Mouse (Mus musculus) v-Abl transformed pro-B cells (cell line): ENCODE results near the gene Nectin2.
"Not testable (repeated sequence)": the region's sequence is repeated elsewhere in the genome, so short reads cannot be mapped to it uniquely, and the experiment has no call there.

ENCODE experiments used
- in situ Hi-C, 2 experiments: fragments of 400-800 bp; cut with MboI; formaldehyde crosslinking; loops; one replicate each; pipeline ENCODE4 v1.15.1; 2025; ENCODE audit not compliant: unreplicated experiment in 2 of 2

The Nectin2 gene

DNA sequence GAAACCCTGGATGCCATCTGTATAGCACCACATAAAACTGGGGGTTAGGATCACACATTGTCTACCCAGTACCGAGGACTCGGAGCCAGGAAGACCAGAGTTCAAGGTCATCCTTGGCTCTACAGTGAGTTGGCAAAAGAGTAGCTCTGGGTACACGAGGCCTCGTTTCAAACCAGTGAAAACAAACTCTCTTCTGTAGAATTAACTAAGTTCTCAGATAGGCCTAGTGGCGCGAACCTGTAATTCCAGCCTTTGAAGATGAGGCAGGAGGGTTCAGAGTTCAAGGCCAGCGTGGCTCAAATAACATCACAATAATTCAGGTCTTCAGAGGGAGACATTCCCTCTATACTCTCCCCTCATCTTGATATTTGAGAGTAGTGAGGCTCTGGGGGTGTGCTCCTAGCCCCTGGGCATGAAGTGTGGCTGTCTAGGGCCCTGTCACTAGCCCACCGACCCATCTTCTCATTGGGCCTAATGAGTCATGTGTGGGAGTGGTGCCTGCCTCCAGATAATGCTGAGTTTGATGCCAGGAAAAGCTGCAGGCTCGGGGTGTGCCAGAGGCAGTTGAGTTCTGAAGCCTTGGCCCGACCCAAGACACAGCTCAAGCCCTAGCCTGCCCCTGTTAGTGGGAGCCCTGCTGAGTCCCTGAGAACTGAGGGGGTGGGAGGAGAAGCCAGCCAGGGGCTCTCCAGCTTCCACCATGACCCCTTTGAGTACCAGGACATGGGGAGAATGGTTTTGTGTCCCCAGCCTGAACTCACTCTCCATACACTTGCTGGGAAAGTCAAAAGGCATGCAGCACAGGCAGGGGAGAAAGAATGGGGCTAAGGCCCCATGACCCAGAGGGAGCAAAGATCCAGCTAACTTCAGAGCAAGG lies 55.7 kb downstream of the Nectin2 start:
- in situ Hi-C loops: no loop called here

DNA sequence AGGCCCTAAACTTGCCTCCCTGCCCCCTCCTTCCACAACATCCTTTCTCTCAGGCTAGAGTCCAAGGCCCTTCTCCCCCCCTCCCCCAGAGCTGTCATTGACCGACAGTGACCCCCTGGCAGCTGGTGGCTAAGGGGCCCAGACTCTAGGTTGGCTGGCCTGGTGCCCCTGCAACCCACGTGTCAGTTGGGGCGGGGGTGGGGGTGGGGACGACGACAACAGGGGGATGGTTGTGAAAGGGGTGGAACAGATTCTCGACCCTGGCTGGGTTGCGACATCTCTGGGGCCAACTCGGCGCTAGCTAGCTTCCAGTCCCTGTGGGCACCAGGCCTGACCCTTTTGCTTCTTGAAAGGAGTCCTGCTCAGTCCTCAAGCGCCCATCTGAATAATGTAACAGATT lies 56.9 kb downstream of the Nectin2 start:
- in situ Hi-C loops: no loop called here

DNA sequence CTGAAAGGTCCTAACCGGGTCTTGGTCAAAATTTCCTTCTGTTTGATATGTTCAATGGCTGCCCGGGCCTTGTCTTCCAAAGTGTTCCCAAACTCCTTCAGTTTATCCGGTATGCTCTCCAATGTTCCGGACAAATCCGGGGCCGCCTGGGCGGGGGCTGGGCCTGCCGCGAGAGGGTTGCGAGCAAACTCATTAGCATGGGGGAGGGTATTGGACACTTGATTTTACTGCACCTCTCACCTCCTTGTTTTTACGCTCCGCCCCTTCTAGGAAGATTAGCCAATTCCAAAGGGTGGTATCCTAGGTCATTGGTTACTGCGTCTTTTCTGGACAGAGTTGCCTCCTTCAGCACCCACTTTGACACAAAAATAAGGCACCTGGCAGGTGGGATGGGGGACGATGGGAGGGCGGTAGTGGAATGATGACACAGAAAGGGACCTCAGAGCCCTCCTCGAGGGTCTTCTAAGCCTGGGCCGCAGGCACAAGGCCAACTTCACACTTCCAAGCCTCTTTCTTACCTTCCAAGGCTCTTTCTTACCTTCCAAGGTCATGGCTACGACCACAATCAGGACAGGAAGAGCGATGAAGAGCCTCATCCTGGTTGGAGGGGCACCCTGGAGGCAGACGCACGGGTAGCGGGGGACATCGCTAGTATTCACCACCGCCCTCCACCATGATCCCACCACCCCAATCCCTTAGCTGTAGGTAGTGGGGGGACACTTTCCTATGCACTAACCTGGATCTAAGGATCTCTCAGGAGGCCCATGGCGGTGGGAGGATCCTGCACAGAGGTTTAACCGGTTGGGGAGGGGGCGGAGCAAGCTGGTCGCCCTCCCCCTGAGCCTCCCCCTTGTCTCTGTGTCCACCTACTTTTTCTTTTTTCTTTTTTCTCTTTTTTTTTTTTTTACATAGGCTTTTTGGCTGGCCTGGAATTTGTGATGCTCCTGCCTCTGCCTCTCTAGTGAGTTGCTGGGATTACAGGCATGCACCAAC lies 58.1 kb downstream of the Nectin2 start, which contains the start of gene Apoc1:
TSS of gene Apoc1 (minus strand) at position 788 of the 993 bp plus-strand sequence.
- in situ Hi-C loops: no loop called here

DNA sequence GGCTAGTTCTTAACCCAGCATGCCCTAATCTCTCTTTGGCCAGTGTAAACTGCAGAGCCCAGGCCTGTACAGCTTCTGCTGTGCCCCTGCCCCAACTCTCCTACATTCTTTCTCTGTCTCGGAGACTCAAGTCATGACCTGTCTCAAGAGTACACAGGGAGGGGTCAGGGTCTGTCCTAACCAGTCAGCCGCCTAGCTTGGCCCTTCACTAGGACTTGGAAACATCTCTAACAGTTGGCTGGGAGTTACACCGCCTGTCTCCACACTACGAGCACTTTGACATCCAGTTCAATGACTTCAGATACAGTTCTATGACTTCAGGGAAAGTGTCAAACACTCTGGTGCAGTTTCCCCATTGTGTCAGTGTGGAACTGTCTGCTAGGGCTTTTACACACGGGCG lies 58.8 kb downstream of the Nectin2 start:
- in situ Hi-C loops: no loop called here

DNA sequence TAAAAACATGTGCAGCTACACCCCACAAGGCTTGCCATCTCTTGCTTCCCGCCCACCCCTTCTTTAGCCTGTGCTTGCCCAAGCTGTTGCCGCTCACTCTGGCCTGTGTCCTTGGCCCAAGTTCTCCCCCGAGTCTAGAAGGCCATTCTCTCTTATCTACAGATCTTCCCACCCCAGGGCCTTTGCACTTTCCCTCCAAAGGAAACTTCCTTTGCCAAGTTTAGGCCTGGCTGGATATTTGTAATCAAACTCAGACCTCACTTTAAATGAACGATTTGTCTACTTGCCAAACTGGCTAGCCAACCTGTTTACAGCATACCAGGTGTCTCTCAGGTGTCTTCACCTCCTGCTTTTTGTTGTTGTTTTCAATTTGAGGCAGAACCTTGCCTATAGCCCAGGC lies 59.4 kb downstream of the Nectin2 start:
- in situ Hi-C loops: no loop called here

DNA sequence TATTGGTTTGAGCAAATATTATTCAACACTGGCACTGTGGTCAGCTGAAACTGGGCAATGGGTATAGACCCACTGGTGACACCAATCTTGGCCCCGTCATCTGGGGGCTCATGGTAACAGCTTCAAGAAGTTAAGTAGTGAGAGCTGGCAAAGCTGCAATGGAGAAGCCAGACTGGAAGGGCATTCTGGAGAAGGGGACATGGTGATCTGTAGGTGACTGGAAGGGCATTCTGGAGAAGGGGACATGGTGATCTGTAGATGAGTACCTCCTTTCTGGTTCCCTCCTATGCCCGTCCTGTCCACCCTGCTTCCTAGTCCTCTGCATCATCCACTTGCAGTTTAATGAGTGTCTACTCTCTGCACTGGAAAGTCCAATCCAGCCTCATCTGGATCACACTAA lies 61.7 kb downstream of the Nectin2 start:
- in situ Hi-C loops: no loop called here

DNA sequence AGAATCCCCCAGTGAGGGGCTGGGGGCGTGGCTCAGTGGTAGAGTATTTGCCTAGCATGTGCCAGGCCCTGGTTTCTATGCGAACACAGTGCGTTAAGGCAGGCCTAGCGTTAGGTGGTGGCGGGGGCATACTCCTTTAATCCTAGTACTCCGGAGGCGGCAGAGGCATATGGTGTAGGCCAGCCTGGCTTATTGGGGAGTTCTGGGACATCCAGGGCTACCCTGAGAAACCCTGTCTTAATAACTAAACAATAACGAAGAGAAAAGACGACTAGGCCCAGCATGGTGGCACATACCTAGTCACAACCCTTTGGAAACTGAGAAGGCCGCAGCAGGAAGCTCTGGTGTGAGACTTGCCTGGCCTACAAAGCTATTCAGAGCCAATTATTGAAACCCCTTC lies 62.2 kb downstream of the Nectin2 start:
- in situ Hi-C loops: no loop called here

DNA sequence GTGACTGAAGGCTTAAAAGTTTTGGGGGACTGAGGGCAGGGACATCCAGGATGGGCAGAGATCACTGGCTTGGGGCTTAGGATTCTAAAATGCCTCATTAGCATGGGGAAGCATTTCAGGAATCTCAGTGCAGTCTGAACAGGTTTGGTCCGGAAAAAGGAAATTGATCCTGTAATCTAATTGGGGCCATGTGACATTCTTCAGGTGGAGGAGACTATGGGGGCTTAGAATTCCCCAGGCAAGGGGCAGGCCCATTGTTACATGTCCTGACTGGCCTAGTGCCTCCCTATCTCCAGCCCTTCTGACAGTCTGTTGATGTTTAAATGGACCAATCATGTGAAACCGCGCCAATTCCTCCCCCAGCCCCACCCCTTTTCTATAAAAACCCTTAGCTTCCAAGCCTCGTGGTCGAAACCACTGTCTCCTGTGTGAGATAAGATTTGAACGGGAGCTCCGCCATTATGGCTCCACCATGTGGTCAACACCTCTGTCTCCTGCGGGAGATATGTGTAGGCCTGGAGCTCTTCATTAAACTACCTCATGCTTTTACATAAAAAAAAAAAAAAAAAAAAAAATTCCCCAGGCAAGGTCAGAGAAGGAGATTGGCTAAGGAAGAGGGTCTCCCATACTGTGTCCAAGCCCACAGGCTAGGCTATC lies 63.2 kb downstream of the Nectin2 start:
- in situ Hi-C loops: not testable (repeated sequence)

DNA sequence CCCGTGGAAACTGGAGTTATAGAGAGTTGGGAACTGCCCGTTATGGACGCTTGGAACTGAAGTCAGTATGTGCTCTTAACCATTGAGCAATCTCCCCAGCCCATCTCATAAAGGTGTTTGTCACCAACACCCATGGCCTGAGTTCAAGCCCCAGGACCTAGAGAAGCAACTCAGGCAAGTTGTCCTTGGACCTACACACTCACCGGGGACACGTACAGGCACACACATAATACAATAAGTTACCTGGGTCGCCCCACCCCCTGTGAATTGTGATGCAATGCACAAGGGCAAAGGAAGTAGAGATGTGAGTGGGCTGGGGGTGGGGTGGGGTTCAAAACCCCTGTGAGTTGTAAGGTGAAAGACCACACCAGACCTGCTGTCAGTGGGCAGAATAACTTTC lies 63.8 kb downstream of the Nectin2 start:
- in situ Hi-C loops: no loop called here

DNA sequence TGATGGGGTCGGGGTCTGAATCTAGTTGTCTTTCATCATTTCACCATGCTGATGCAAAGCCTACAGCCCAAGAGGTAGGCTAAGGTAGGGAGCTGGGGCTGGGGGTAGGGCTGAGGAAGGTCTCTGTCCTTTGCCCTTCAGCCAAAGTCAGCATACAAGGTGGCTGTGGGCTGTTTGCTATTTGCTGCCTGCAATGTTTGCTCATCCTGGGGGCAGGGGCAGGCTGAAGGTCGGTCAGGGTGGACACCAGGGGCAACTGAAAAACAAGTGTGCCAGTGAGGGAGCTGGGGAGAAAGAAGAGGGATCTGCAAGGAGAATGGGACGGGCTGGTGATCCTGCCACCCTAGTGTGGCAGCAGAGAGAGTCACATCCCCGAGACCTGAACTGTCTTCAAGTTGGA lies 64.9 kb downstream of the Nectin2 start:
- in situ Hi-C loops: no loop called here

DNA sequence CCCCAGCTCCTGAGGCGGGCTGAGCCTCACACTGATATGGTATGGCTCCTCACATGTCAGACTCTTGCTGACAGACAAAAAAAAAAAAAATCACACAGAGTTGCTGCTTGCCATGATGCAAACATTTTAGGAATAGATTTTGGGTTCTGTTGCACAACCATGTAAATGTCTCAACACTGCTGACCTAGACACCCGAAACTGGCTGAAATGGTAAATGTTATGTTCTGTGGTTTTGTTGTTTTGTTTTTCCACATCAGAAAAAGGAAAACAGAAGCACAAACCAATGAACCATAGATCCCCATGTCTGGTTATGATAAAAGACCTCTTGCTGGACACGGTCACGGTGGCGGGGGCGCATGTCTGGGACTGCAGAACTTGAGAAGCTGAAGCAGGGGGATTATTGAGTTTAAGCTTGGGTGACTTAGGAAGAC lies 66.5 kb downstream of the Nectin2 start:
- in situ Hi-C loops: no loop called here

DNA sequence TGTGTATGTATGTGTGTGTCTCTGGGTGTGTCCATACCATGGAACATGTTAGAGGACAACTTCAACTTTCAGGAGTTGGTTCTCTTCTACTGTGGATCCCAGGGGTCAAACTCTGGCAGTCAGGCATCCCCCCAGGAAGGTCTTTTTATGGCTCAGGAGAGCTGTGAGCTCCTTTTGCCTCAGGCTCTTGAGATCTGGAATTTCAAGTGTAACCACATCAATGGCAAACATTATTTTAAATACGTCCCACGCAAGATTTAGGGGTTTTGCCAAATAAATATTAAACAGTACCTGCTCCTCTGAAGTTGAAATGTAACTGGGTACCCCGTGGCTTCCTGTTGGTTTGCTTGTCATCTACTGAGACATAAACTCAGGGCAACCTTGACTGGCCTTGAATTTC lies 67.3 kb downstream of the Nectin2 start:
- in situ Hi-C loops: no loop called here

DNA sequence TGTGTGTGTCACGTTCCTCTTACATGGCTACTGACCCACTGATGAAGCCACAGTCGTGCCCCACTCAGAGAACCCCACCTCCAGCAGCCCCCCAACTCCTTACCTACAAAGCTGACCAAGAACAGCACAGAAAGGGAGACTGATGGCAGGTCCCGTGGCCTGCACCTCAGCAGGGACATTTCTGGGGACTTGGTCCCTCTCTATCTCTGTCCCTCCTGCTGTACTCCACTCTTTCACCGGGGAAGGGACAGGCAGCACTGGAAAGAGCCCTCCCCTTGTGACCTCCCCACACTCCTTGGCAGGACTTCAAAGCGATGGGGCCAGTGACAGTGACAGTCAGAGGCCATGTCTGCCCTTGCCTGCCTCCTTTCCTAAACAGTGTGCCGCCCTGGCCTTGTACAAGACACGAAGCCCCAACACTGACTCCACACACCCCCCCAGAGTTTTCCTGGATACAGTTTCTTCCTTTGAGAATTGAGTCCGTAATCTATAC lies 69.0 kb downstream of the Nectin2 start, which contains the start of the genes Gm44805 and Apoc4:
TSS of gene Gm44805 (minus strand) at position 222 of the 493 bp plus-strand sequence.
TSS of gene Apoc4 (minus strand) at position 278 of the 493 bp plus-strand sequence.
- in situ Hi-C loops: no loop called here

DNA sequence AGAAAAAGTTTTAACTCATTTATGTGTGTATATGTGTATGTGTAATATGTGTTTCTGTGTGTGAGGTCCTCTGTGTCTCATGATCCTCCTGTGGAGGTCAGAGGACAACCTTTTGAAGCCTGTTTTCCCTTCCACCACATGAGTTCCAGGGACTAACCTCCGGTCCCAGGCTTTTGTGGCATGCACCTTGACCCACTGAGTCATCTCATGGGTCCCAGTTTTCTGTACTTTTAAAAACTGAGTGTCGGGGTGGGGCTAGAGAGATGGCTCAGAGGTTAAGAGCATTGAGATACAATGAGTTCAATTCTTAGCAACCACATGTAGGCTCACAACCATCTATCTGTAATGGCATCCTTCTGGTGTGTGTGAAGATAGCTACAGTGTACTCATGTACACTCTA lies 69.6 kb downstream of the Nectin2 start:
- in situ Hi-C loops: no loop called here

DNA sequence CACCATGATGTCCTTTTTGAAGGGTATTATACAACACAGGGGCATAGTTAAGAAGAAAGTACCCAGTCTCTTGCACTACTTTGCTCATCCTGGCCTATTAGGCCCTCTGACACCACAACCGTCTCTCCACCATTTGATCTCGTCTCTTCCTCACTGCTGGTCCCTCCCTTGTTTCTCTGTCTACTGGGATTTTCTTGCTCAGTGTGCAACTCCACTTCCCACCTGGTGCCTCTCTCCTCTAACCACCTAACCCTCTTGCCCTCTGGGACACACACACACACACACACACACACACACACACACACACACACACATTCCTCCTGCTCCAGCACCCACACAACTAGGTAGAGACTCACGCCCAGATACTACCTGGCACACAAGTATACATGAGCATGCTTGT lies 71.4 kb downstream of the Nectin2 start:
- in situ Hi-C loops: no loop called here

DNA sequence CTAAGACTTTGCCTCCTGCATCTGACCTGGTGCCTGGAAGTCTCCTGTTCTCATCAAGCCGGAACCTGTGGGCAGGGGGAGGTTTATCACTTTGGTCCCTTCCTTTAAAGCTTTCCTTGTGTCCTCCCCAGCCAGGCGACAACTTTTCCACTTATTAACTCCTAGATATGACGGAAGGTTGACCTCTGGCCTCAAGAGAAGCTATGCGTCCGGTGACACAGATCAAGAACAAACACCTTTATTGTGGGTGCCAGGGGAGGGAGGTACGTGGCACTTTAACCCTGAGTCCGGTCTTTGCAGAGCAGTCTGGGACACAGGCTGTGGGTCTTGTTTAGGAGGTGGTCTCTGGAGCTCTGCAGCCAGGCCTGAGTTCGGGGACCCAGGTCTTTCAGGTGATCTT lies 72.4 kb downstream of the Nectin2 start, which contains the start of gene Apoc2:
TSS of gene Apoc2 (minus strand) at position 70 of the 400 bp plus-strand sequence.
- in situ Hi-C loops: no loop called here

DNA sequence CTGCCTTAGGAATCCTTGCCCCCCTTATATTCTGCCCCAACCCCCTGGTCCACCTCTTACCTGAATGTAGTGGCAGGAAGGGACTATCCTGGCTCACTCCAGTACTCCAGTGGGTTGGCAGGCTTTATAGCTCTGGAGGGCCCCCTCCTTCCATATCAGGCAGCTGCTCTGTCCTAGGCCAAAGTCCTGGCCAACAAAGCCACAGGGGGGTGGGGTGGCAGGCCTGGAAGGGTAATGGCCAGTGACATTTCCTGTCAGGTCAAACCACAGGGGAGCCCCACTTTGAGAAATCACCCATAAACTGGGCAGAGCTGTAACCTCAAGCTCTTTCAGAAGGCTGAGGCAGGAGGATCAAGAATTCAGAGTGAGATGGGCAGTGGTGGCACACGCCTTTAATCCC lies 73.6 kb downstream of the Nectin2 start:
- in situ Hi-C loops: no loop called here

DNA sequence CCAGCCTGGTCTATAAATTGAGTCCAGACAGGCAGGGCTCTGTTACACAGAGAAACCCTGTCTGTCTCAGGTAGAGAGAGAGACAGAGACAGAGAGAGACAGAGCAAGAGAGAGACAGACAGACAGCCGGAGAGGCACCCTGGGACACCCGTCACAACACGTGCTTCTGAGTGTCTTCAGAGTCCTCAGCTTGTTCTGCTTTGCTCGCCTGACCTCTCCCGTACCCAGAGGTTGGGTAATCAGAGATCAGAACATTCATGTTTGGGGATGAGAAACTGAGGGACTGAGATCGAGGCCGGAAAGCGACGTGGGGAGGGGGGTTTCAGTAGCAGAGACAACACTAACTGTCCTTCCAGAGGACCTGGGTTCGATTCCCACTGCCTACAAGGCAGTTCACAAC lies 74.5 kb downstream of the Nectin2 start:
- in situ Hi-C loops: no loop called here

DNA sequence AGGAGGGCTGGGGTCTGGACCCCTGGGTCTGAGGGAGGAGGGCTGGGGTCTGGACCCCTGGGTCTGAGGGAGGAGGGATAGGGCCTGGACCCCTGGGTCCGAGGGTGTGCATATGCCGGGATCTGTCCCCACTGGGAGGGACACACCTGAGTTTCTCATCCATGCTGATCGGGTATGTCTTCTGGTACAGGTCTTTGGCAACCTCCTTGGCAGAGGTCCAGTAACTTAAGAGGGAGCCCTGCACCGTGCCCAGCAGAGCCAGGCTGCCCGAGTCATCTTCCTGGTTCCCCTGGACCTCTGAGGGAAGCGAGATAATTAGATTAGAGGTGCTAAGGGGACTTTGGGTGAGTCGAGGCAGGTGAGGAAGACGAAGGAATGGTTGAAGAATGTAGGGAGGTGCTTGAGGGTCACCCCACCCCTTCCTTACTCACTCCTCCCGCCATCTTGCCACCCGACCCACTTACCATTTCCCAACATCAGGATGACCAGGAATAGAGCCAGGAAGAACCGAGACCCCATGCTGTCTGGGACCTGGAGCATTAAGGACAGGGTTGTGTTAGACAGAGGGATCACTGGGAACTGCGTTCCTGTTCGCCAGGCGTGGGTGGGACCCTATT lies 77.1 kb downstream of the Nectin2 start:
- in situ Hi-C loops: no loop called here

DNA sequence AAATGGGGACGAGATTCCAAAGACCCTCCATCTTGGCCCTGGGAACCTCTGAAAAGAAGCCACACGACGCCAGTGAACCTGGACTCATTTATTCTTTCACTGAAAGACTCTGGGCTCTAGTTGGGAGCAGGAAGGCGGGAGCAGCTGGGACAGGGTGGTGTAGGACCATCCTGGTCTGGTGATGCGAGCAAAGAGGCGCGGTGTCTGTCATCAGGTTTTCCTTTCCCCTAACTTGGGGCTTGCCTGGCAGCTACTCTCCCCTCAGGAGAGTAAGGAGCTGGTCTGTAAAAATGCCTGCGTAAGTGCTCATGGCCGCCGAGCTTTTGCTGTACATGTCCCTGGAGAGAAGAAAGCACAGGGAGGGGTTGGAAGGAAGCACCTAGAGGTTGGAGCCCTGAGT lies 78.8 kb downstream of the Nectin2 start:
- in situ Hi-C loops: no loop called here
